Mouse (Mus musculus): ENCODE measurements around the gene Dab1.

- TF ChIP-seq USF1 (IDR thresholded peaks at IDR 0.05; ENCODE audit: low read depth), result no peak
- no peak for TF ChIP-seq CTCF (IDR thresholded peaks at IDR 0.05; ENCODE audit: control insufficient read depth, insufficient read depth, insufficient read length)
- no peak for TF ChIP-seq MAX (IDR thresholded peaks at IDR 0.05)
- no peak for TF ChIP-seq MYOD1 (IDR thresholded peaks at IDR 0.05; ENCODE audit: control insufficient read depth, insufficient read length, low read depth)
Measured at GRCm38 (mm10) chr4:103974536-103974935, 355.4 kb downstream of the Dab1 start.
